Mouse (Mus musculus) lung, embryonic 16.5 days (tissue): ENCODE results near the gene D930048N14Rik. TPM values are rescaled to one million over a fixed set of nuclear protein-coding genes. Genes with fewer than 3 reads are reported as not detected.
"Not testable (repeated sequence)": the region's sequence is repeated elsewhere in the genome, so short reads cannot be mapped to it uniquely, and the experiment has no call there.

Experiments used
- ATAC-seq: fragments of 200-750 bp; cut with Nextera tagmentation; 2 replicates; pipeline ENCODE4 v1.8.0; 2017; ENCODE audit warnings: low read depth, mild to moderate bottlenecking, moderate library complexity
- H3K27ac ChIP-seq: fragments of 300-500 bp; sonication (generic); 2 replicates; pipeline ENCODE4 v1.5.1; 2014; ENCODE audit warnings: mild to moderate bottlenecking, control low read depth, low read length
- H3K27me3 ChIP-seq: fragments of 300-500 bp; sonication (generic); 2 replicates; pipeline ENCODE4 v1.6.1; 2014; ENCODE audit warnings: low read depth, low read length, mixed read lengths; ENCODE audit not compliant: control insufficient read depth, insufficient read depth
- H3K36me3 ChIP-seq: fragments of 300-500 bp; sonication (generic); 2 replicates; pipeline ENCODE4 v1.6.1; 2014; ENCODE audit warnings: low read length; ENCODE audit not compliant: control insufficient read depth, insufficient read depth
- H3K4me1 ChIP-seq: fragments of 300-500 bp; sonication (generic); replicated peaks from 2 replicates; pipeline ENCODE4 v1.6.1; 2014; ENCODE audit warnings: low read length, mixed read lengths; ENCODE audit not compliant: control insufficient read depth, insufficient read depth
- H3K4me2 ChIP-seq: fragments of 300-500 bp; sonication (generic); 2 replicates; pipeline ENCODE4 v1.6.1; 2014; ENCODE audit warnings: low read depth, low read length, control low read depth
- H3K4me3 ChIP-seq: fragments of 300-500 bp; sonication (generic); 2 replicates; pipeline ENCODE4 v1.5.1; 2014; ENCODE audit warnings: mild to moderate bottlenecking, low read length, control low read depth
- H3K9ac ChIP-seq: fragments of 300-500 bp; sonication (generic); 2 replicates; pipeline ENCODE4 v1.6.1; 2014; ENCODE audit warnings: low read length, control low read depth
- H3K9me3 ChIP-seq: fragments of 300-500 bp; sonication (generic); 2 replicates; pipeline ENCODE4 v1.6.1; 2016; ENCODE audit warnings: low read length; ENCODE audit not compliant: control insufficient read depth
- WGBS: fragments of 180-500 bp; shearing (Covaris S2); extraction: QIAGEN DNeasy Blood & Tissue Kit; methylation state at CpG from one replicate; pipeline ENCODE4 v1.1.7; 2014; 5-methylcytosine and 5-hydroxymethylcytosine counted together
- polyA plus RNA-seq: library from polyadenylated mRNA; unstranded; fragments of >200 nt; fragmentation: Nextera tagmentation; extraction: Ambion mirVana; gene quantifications from 2 replicates; pipeline ENCODE4 v1.2.1, GENCODE M21; 2015

The D930048N14Rik gene
- polyA plus RNA-seq, 1 experiment from 2014 or later, result 4.0 TPM

- ATAC-seq, result no peak
- Histone ChIP-seq H3K4me1 (peaks cover 9% of the 10 kb centered on the region), H3K9me3 (no peaks in the 10 kb centered on the region), H3K27ac (no peak overlapping the region), H3K4me3 (no peak overlapping the region), H3K36me3 (peaks cover 27% of the 10 kb centered on the region), H3K27me3 (no peaks in the 10 kb centered on the region), H3K4me2 (no peak overlapping the region), H3K9ac (no peak overlapping the region)
- 73% methylated on average over 5 of the region's 5 CpGs for WGBS
Measured at GRCm38 (mm10) chr11:51625187-51625820, 25.4 kb upstream of the D930048N14Rik start.

- Histone ChIP-seq H3K36me3 (peaks cover 27% of the 10 kb centered on the region), H3K4me3 (no peak overlapping the region)
- 93% methylated on average over 9 of the region's 9 CpGs for WGBS
Measured at GRCm38 (mm10) chr11:51627425-51627824, 23.3 kb upstream of the D930048N14Rik start.

GRCm38 (mm10) chr11:51627907-51628306 lies 22.8 kb upstream of the D930048N14Rik start:
- 0 out of 2 replicates have a peak, but pooled peaks cover 3% of the 10 kb centered on the region for H3K4me1 ChIP-seq
- H3K27ac ChIP-seq, result no peak overlapping the region
- WGBS, result 86% methylated on average over 8 of the region's 8 CpGs
- H3K27me3 ChIP-seq, result no peaks in the 10 kb centered on the region
- H3K9ac ChIP-seq, result no peak overlapping the region
- H3K4me3 ChIP-seq, result no peak overlapping the region
- no peak overlapping the region for H3K4me2 ChIP-seq
- H3K36me3 ChIP-seq, result peaks cover 27% of the 10 kb centered on the region
- no peak for ATAC-seq
- H3K9me3 ChIP-seq, result no peaks in the 10 kb centered on the region

More at GRCm38 (mm10) chr11:51627425-51627824, 23.3 kb upstream of the D930048N14Rik start:
- Histone ChIP-seq H3K9me3 (no peaks in the 10 kb centered on the region), H3K27ac (no peak overlapping the region), H3K9ac (no peak overlapping the region), H3K27me3 (no peaks in the 10 kb centered on the region), H3K4me1 (peaks cover 3% of the 10 kb centered on the region; the same call in 1 of the 2 replicates), H3K4me2 (no peak overlapping the region)
- no peak for ATAC-seq

- no peak overlapping the region for H3K9ac ChIP-seq
- no peak overlapping the region for H3K4me2 ChIP-seq
- H3K4me1 ChIP-seq, result peaks cover 7% of the 10 kb centered on the region
- H3K27ac ChIP-seq, result no peak overlapping the region
- H3K27me3 ChIP-seq, result no peaks in the 10 kb centered on the region
- no peak for ATAC-seq
- H3K9me3 ChIP-seq, result no peaks in the 10 kb centered on the region
- no peak overlapping the region for H3K4me3 ChIP-seq
- WGBS, result 76% methylated on average over 15 of the region's 15 CpGs
- peaks cover 16% of the 10 kb centered on the region for H3K36me3 ChIP-seq
Measured at GRCm38 (mm10) chr11:51629651-51630314, 21.0 kb upstream of the D930048N14Rik start.

GRCm38 (mm10) chr11:51632130-51632753 lies 18.5 kb upstream of the D930048N14Rik start:
- Histone ChIP-seq H3K9ac (no peak overlapping the region), H3K36me3 (peaks cover 9% of the 10 kb centered on the region), H3K4me1 (peaks cover 15% of the 10 kb centered on the region), H3K4me3 (no peak overlapping the region), H3K9me3 (no peaks in the 10 kb centered on the region), H3K27me3 (no peaks in the 10 kb centered on the region), H3K4me2 (no peak overlapping the region), H3K27ac (no peak overlapping the region)
- 78% methylated on average over 6 of the region's 6 CpGs for WGBS
- no peak for ATAC-seq

- not testable (repeated sequence) for H3K4me3 ChIP-seq
Measured at GRCm38 (mm10) chr11:51633200-51633599, 17.6 kb upstream of the D930048N14Rik start.

GRCm38 (mm10) chr11:51633721-51634120 lies 17.0 kb upstream of the D930048N14Rik start:
- H3K27ac ChIP-seq, result no peak overlapping the region
- no peak overlapping the region for H3K4me2 ChIP-seq
- no peak for ATAC-seq
- peaks cover 22% of the 10 kb centered on the region for H3K4me1 ChIP-seq
- peaks cover under 1% of the 10 kb centered on the region; the same call in 1 of the 2 replicates for H3K36me3 ChIP-seq
- H3K4me3 ChIP-seq, result no peak overlapping the region
- H3K9ac ChIP-seq, result no peak overlapping the region
- H3K27me3 ChIP-seq, result no peaks in the 10 kb centered on the region
- 88% methylated on average over 3 of the region's 3 CpGs for WGBS
- no peaks in the 10 kb centered on the region for H3K9me3 ChIP-seq

More at GRCm38 (mm10) chr11:51633200-51633599, 17.6 kb upstream of the D930048N14Rik start:
- not testable (repeated sequence) for H3K27ac ChIP-seq, H3K9me3 ChIP-seq, H3K27me3 ChIP-seq, H3K36me3 ChIP-seq, H3K4me2 ChIP-seq, ATAC-seq, H3K9ac ChIP-seq
- 89% methylated on average over 7 of the region's 7 CpGs for WGBS
- H3K4me1 ChIP-seq, result peaks cover 21% of the 10 kb centered on the region

GRCm38 (mm10) chr11:51635127-51635524 lies 15.6 kb upstream of the D930048N14Rik start:
- no peaks in the 10 kb centered on the region for H3K9me3 ChIP-seq
- no peak for ATAC-seq
- H3K4me1 ChIP-seq, result peaks cover 22% of the 10 kb centered on the region
- no peaks in the 10 kb centered on the region for H3K27me3 ChIP-seq
- H3K4me3 ChIP-seq, result peak overlapping the region; percentile 86
- peak overlapping the region; percentile 82 for H3K4me2 ChIP-seq
- peak overlapping the region; percentile 85 for H3K9ac ChIP-seq
- no peaks in the 10 kb centered on the region for H3K36me3 ChIP-seq
- WGBS, result 6% methylated on average over 6 of the region's 6 CpGs
- peak overlapping the region; percentile 83 for H3K27ac ChIP-seq
